8 mouse cellular contexts compared by ENCODE assay signal in the genomic region with DNA sequence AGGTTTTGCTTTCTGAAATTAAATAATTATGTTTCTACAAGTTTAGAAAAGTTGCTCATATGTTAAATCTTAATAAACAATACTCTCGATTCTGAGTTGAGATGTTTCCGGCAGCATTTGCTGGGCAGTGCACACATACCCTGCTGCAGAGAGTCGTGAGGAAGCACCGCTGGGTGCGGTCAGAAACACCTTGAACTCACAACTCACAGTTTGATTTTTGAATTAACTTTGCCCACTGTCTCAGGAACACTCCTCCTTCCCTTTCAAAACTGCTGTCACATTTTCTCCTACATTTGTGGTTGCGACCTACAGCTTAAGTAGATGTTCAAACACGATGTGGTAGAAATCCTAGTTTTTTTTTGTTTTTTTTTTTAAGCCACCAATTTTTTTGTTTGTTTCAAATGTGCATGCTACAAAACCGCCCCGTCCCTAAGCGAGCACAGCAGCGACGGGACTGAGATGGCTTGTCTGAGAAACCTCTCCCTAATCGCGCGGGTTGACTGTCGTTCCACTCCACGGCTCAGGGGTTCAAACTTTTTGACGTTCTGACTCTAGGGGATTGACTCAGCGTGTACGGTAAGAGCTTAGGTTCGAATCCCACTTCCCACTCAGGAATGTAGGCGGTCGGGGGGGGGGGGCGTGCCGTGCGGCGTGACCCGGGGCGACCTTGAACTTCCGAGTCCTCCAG. TPM values are rescaled to one million over a fixed set of nuclear protein-coding genes. Genes with fewer than 3 reads are reported as not detected.
A peak's percentile ranks its signal among the peaks of the same experiment; 100 is the strongest.
DNase-seq lines count a peak whose midpoint lies in the region; ATAC-seq and TF ChIP-seq lines count a peak whose summit lies in the region.

No protein-coding gene starts in this region.

- no peaks in the 10 kb centered on the region for H3K9me3 ChIP-seq in heart, postnatal 0 days (replicated peaks; ENCODE audit: control insufficient read depth, low read length)
- H3K9me3 ChIP-seq in liver, embryonic 16.5 days (replicated peaks; ENCODE audit: control insufficient read depth, low read length), result no peaks in the 10 kb centered on the region

- peak overlapping the region; percentile 80 for H3K9ac ChIP-seq in heart, postnatal 0 days (replicated peaks; ENCODE audit: low read depth, low read length)
- H3K9ac ChIP-seq in liver, embryonic 16.5 days (ENCODE audit: low read depth, low read length), result peak overlapping the region; percentile 70

- H3K4me3 ChIP-seq in lung, adult 2 months (replicated peaks; ENCODE audit: extremely low read depth, low read depth, low read length), result peak overlapping the region; percentile 93
- H3K4me3 ChIP-seq in heart, postnatal 0 days (ENCODE audit: low read depth, low read length), result peak overlapping the region; percentile 92
- peak overlapping the region; percentile 87 for H3K4me3 ChIP-seq in liver, embryonic 16.5 days (ENCODE audit: low read depth, low read length)

- DNase-seq in lung, adult 2 months, result no peak
- no peak for DNase-seq in lung, postnatal 14 days
- DNase-seq in heart, postnatal 0 days (ENCODE audit: low spot score), result peak; percentile 7
- peak; percentile 17 for DNase-seq in thymus, postnatal 4 days
- DNase-seq in layer of hippocampus, postnatal 25 days (ENCODE audit: extremely low spot score in 1 of 2, low spot score in 1 of 2), result no peak
- no peak for DNase-seq in layer of hippocampus, adult 9-11 months

- TF ChIP-seq CTCF in lung, adult 2 months (IDR thresholded peaks at IDR 0.05; ENCODE audit: insufficient read depth, low read length), result no peak
- no peak for TF ChIP-seq CTCF in heart, postnatal 0 days (IDR thresholded peaks at IDR 0.05; ENCODE audit: low read depth)

- H3K4me1 ChIP-seq in lung, adult 2 months (ENCODE audit: control insufficient read depth, insufficient read depth, low read length), result no peaks in the 10 kb centered on the region
- peaks cover 20% of the 10 kb centered on the region for H3K4me1 ChIP-seq in heart, postnatal 0 days (ENCODE audit: control insufficient read depth, insufficient read depth)
- H3K4me1 ChIP-seq in liver, embryonic 16.5 days (ENCODE audit: control insufficient read depth, low read depth, low read length), result peaks cover 10% of the 10 kb centered on the region

- peak; percentile 55 for ATAC-seq in activated CD4-positive, CD25-positive, alpha-beta regulatory T cell, adult 4 months
- ATAC-seq in heart, postnatal 0 days (ENCODE audit: insufficient read depth, low read depth), result peak; percentile 60
- ATAC-seq in liver, embryonic 16.5 days (ENCODE audit: low read depth), result peak; percentile 42

- no peak for TF ChIP-seq EP300 in heart, postnatal 0 days (IDR thresholded peaks at IDR 0.05; ENCODE audit: low read depth)

- no peak for TF ChIP-seq POLR2A in lung, adult 2 months (IDR thresholded peaks at IDR 0.05; ENCODE audit: borderline replicate concordance, extremely low read depth, low read depth, low read length)

- H3K4me2 ChIP-seq in heart, postnatal 0 days (ENCODE audit: low read depth, low read length), result peak overlapping the region; percentile 73
- peak overlapping the region; percentile 87 for H3K4me2 ChIP-seq in liver, embryonic 16.5 days (ENCODE audit: low read depth, low read length)

- 3% methylated on average over 30 of the region's 30 CpGs for WGBS in lung, adult 2 months
- 4% methylated on average over 30 of the region's 30 CpGs for WGBS in heart, postnatal 0 days
- 5% methylated on average over 30 of the region's 30 CpGs for WGBS in liver, embryonic 16.5 days (ENCODE audit: insufficient replicate concordance)

- H3K27me3 ChIP-seq in heart, postnatal 0 days (ENCODE audit: control insufficient read depth, insufficient read depth, low read length), result no peaks in the 10 kb centered on the region
- H3K27me3 ChIP-seq in liver, embryonic 16.5 days (ENCODE audit: control insufficient read depth, insufficient read depth, low read depth, low read length), result no peaks in the 10 kb centered on the region

- H3K36me3 ChIP-seq in heart, postnatal 0 days (replicated peaks; ENCODE audit: control insufficient read depth, insufficient read depth, low read length), result peaks cover 9% of the 10 kb centered on the region; the same call in 1 of the 2 replicates
- no peaks in the 10 kb centered on the region for H3K36me3 ChIP-seq in liver, embryonic 16.5 days (ENCODE audit: control insufficient read depth, insufficient read depth)

- peak overlapping the region; percentile 92 for H3K27ac ChIP-seq in heart, postnatal 0 days (ENCODE audit: low read depth)
- H3K27ac ChIP-seq in liver, embryonic 16.5 days (ENCODE audit: low read length), result no peak overlapping the region

RNA-seq across cellular contexts. Expression of a gene that starts 0.5 kb away (rescaled TPM):
- 4.6 and 7.1 TPM in 2 replicates for polyA plus RNA-seq in lung, adult 2 months (2012; rRNA removed)
- 10 to 100 TPM; 23.9 to 25.1 TPM for polyA plus RNA-seq in activated CD4-positive, CD25-positive, alpha-beta regulatory T cell, adult 4 months (2017; shearing (Covaris generic))
- 25.7 and 30.0 TPM in 2 replicates for total RNA-seq in heart, postnatal 0 days (2014; rRNA removed; ENCODE audit: low replicate concordance)
- polyA plus RNA-seq in heart, postnatal 0 days (2015; fragmentation: Nextera tagmentation; extraction: Ambion mirVana), result 35.2 and 37.4 TPM in 2 replicates
- 5.1 and 5.7 TPM in 2 replicates for polyA plus RNA-seq in liver, embryonic 16.5 days (2015; fragmentation: Nextera tagmentation; extraction: Ambion mirVana)
- total RNA-seq in layer of hippocampus, postnatal 25 days (2021), result 10 to 100 TPM; 15.8 to 16.8 TPM

RNA-seq across cellular contexts. Expression of a gene that starts 0.6 kb away (rescaled TPM):
- polyA plus RNA-seq in lung, adult 2 months (2012; rRNA removed), result 4.2 and 9.0 TPM in 2 replicates
- 10 to 100 TPM in 1 of 2 experiments, 1 to 10 TPM in 1; 7.9 to 11.4 TPM for polyA plus RNA-seq in activated CD4-positive, CD25-positive, alpha-beta regulatory T cell, adult 4 months (2017; shearing (Covaris generic))
- 12.0 and 16.8 TPM in 2 replicates for total RNA-seq in heart, postnatal 0 days (2014; rRNA removed; ENCODE audit: low replicate concordance)
- polyA plus RNA-seq in heart, postnatal 0 days (2015; fragmentation: Nextera tagmentation; extraction: Ambion mirVana), result 32.7 and 32.9 TPM in 2 replicates
- polyA plus RNA-seq in liver, embryonic 16.5 days (2015; fragmentation: Nextera tagmentation; extraction: Ambion mirVana), result 7.9 and 9.2 TPM in 2 replicates
- total RNA-seq in layer of hippocampus, postnatal 25 days (2021), result 10 to 100 TPM; 13.5 to 13.6 TPM

Comparison
In these comparisons a context has a peak if more than half of its experiments do, and no peak if none do; other contexts are left out.
1. DNase-seq: peak in heart, postnatal 0 days (single experiment) and thymus, postnatal 4 days (single experiment); none in lung, adult 2 months (single experiment), lung, postnatal 14 days (single experiment), layer of hippocampus, postnatal 25 days (0 of 2) and layer of hippocampus, adult 9-11 months (single experiment).
2. Peak in every context shown above with its lines, with median percentiles within 50 percentile points of each other: H3K4me3 ChIP-seq and ATAC-seq.